Mouse (Mus musculus): Measurements from ENCODE around the gene Aldh1a3.

GRCm38 (mm10) chr7:66375736-66376135 lies 51.6 kb downstream of the Aldh1a3 start:
- TF ChIP-seq ZKSCAN1 (IDR thresholded peaks at IDR 0.05; ENCODE audit: borderline replicate concordance, low read depth, low read length) (no peak), POLR2A (IDR thresholded peaks at IDR 0.05; ENCODE audit: low read depth, low read length) (no peak), MAFK (IDR thresholded peaks at IDR 0.05; ENCODE audit: insufficient replicate concordance, low read length) (no peak)
